Mouse (Mus musculus) C2C12 (cell line): ENCODE measurements at regions not wholly inside any gene's neighbourhood (a gene's known extent, or its start where the extent isn't known, plus 50 kb on each side); places are given as distances from the start of the nearest gene placed in this dataset.

Experiments used
- CTCF ChIP-seq: IDR thresholded peaks from one replicate; pipeline ENCODE4 v1.5.1; 2011; ENCODE audit not compliant: control insufficient read depth, insufficient read depth, insufficient read length
- MAX ChIP-seq: IDR thresholded peaks from one replicate; pipeline ENCODE4 v1.6.1; 2011; ENCODE audit warnings: mild to moderate bottlenecking, control low read depth
- USF1 ChIP-seq: IDR thresholded peaks from one replicate; pipeline ENCODE4 v1.6.1; 2011; ENCODE audit warnings: low read depth, mild to moderate bottlenecking, control low read depth, moderate library complexity

DNA sequence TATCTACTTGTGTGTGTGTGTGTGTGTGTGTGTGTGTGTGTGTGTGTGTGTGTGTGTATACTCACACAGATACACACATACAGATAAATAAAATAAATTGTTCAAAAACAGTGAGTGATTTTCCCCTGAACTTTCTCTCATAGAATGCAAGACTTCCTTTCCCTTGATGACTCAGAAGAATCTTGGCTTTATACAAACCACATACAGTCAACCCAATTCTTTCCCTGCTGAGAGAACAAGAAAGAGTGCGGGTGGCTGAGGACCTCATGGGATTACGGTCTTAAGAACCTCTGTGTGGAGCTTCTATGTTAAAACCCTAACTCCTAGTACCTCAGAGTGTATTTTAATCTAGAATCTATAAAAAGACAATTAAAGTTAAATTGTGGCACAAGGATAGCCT is 489.3 kb upstream of the Gm26657 start:
- no peak for TF ChIP-seq CTCF
- no peak for TF ChIP-seq MAX
- no peak for TF ChIP-seq USF1
